ENCODE assay signal across 13 mouse cellular contexts in the genomic region with DNA sequence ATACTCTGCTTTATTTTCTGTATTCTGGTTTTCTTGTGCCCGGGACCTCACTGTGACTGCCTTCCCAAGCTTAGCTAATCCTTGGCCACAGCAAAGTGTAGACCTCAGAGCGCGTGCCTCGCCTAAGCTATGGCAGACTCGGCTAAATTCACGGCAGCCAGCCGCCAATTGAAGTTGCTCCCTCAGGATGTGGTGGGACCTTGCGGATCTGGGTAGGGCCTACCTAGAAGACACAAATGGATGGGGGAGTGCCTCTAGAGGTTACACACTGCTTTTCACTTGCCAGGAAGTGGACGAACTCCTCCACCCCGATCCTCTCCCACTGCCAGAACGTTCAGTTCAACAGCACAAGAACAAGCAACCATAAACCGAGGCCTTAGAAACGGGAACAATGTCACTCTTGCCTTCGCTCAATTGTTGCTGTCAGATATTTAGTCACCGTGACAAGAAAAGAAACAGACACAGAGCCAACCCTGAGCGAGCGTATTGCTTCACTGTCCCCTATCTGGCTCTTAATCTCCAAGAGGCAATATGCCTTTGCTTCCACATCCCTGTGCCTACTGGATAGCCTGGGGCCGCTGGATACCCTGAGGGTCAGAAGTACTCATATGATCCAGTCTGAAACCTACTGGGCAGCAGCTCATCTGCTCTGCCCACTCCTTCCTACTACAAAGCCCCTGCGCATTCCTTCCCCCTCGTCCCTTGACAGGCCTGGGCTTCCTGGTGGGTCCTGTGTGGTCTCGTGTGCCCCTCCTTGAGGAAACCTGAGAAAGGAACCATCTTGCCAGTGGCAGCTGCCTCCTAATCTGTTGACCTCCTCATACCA.
DNase-seq lines count a peak whose midpoint lies in the region; ATAC-seq and TF ChIP-seq lines count a peak whose summit lies in the region.
"Had no signal": no experiment of that assay in that cellular context is flagged by ENCODE, and none has a peak within 500 bp of the region (broad histone marks: within the 10 kb centered on the region; RNA-seq: fewer than 3 reads in every experiment).

No protein-coding gene starts in this region.

- H3K27me3 ChIP-seq in heart, embryonic 13.5 days (replicated peaks), result no peaks in the 10 kb centered on the region
- H3K27me3 ChIP-seq in heart, postnatal 0 days (ENCODE audit: control insufficient read depth, insufficient read depth, low read length), result no peaks in the 10 kb centered on the region
- no peaks in the 10 kb centered on the region for H3K27me3 ChIP-seq in myocyte (ENCODE audit: control insufficient read depth, insufficient read depth, insufficient read length)
- no peaks in the 10 kb centered on the region for H3K27me3 ChIP-seq in midbrain, embryonic 11.5 days (ENCODE audit: control insufficient read depth, insufficient read depth, low read length)
- H3K27me3 ChIP-seq: midbrain, embryonic 13.5 days had no signal

- peak overlapping the region; percentile 34 for H3K4me2 ChIP-seq in heart, embryonic 13.5 days
- no peak overlapping the region for H3K4me2 ChIP-seq in heart, postnatal 0 days (ENCODE audit: low read depth, low read length)
- peak overlapping the region; percentile 5 for H3K4me2 ChIP-seq in myocyte (ENCODE audit: low read depth)
- no peak overlapping the region for H3K4me2 ChIP-seq in midbrain, embryonic 11.5 days
- H3K4me2 ChIP-seq: hindbrain, embryonic 14.5 days; midbrain, embryonic 13.5 days had no signal

- H3K4me3 ChIP-seq in heart, embryonic 13.5 days, result no peak overlapping the region
- H3K4me3 ChIP-seq in heart, postnatal 0 days (ENCODE audit: low read depth, low read length), result no peak overlapping the region
- H3K4me3 ChIP-seq in myocyte, result no peak overlapping the region
- no peak overlapping the region for H3K4me3 ChIP-seq in midbrain, embryonic 11.5 days (ENCODE audit: low read depth, low read length)
- H3K4me3 ChIP-seq: midbrain, embryonic 13.5 days had no signal

- TF ChIP-seq CTCF in heart, postnatal 0 days (IDR thresholded peaks at IDR 0.05; ENCODE audit: low read depth), result no peak

- no peak overlapping the region for H3ac ChIP-seq in myocyte (ENCODE audit: control insufficient read depth, insufficient read length)

- 60% methylated on average over 21 of the region's 21 CpGs for WGBS in heart, embryonic 13.5 days
- WGBS in heart, postnatal 0 days, result 56% methylated on average over 21 of the region's 21 CpGs
- WGBS in midbrain, embryonic 11.5 days, result 86% methylated on average over 21 of the region's 21 CpGs

- H3K36me3 ChIP-seq in heart, embryonic 13.5 days, result no peaks in the 10 kb centered on the region
- H3K36me3 ChIP-seq in heart, postnatal 0 days (replicated peaks; ENCODE audit: control insufficient read depth, insufficient read depth, low read length), result no peaks in the 10 kb centered on the region
- no peaks in the 10 kb centered on the region for H3K36me3 ChIP-seq in myocyte (ENCODE audit: control insufficient read depth, insufficient read depth)
- H3K36me3 ChIP-seq in midbrain, embryonic 11.5 days (ENCODE audit: control insufficient read depth, insufficient read depth, low read length), result no peaks in the 10 kb centered on the region
- H3K36me3 ChIP-seq: midbrain, embryonic 13.5 days had no signal

- ATAC-seq in heart, embryonic 13.5 days (ENCODE audit: extremely low read depth, insufficient number of reproducible peaks, low FRiP score, low TSS enrichment), result no peak
- peak; percentile 56; the same call in 1 of the 2 replicates for ATAC-seq in heart, postnatal 0 days (ENCODE audit: insufficient read depth, low read depth)
- ATAC-seq in midbrain, embryonic 11.5 days (ENCODE audit: low FRiP score), result no peak
- ATAC-seq: forebrain, embryonic 16.5 days; midbrain, embryonic 13.5 days had no signal

- no peaks in the 10 kb centered on the region for H3K79me2 ChIP-seq in myocyte (ENCODE audit: control insufficient read depth, insufficient read depth)

- H3K4me1 ChIP-seq in heart, embryonic 13.5 days, result peaks cover 23% of the 10 kb centered on the region
- no peaks in the 10 kb centered on the region for H3K4me1 ChIP-seq in heart, postnatal 0 days (ENCODE audit: control insufficient read depth, insufficient read depth)
- H3K4me1 ChIP-seq in midbrain, embryonic 11.5 days (ENCODE audit: control insufficient read depth, insufficient read depth, low read length), result no peaks in the 10 kb centered on the region
- H3K4me1 ChIP-seq: midbrain, embryonic 13.5 days had no signal

- no peak for TF ChIP-seq EP300 in heart, postnatal 0 days (IDR thresholded peaks at IDR 0.05; ENCODE audit: low read depth)

- DNase-seq in heart, postnatal 4 days, result no peak
- peak; percentile 58 for DNase-seq in ZHBTc4 (ENCODE audit: low read depth, low spot score)
- no peak for DNase-seq in heart, postnatal 0 days (ENCODE audit: low spot score)
- DNase-seq in midbrain, embryonic 11.5 days (ENCODE audit: low spot score, missing footprints), result no peak
- no peak for DNase-seq in yolk sac, embryonic 10.5 days (ENCODE audit: low spot score)
- DNase-seq in embryo, embryonic 10.5 days (ENCODE audit: low spot score), result no peak
- DNase-seq: kidney, postnatal 25 days; lung, adult 18-20 months had no signal

- no peaks in the 10 kb centered on the region for H3K9me3 ChIP-seq in heart, embryonic 13.5 days
- H3K9me3 ChIP-seq in heart, postnatal 0 days (replicated peaks; ENCODE audit: control insufficient read depth, low read length), result no peaks in the 10 kb centered on the region
- no peaks in the 10 kb centered on the region for H3K9me3 ChIP-seq in midbrain, embryonic 11.5 days (ENCODE audit: control insufficient read depth, low read length)
- H3K9me3 ChIP-seq: midbrain, embryonic 13.5 days had no signal

- H3K9ac ChIP-seq in heart, embryonic 13.5 days, result peak overlapping the region; percentile 24; the same call in 1 of the 2 replicates
- H3K9ac ChIP-seq in heart, postnatal 0 days (replicated peaks; ENCODE audit: low read depth, low read length), result no peak overlapping the region
- no peak overlapping the region for H3K9ac ChIP-seq in midbrain, embryonic 11.5 days (ENCODE audit: low read length)
- H3K9ac ChIP-seq: hindbrain, embryonic 14.5 days; midbrain, embryonic 13.5 days had no signal

- TF ChIP-seq POLR2A in myocyte (IDR thresholded peaks at IDR 0.05; ENCODE audit: insufficient read length, low read depth), result no peak

- H3K27ac ChIP-seq in heart, embryonic 13.5 days (replicated peaks), result peak overlapping the region; percentile 56
- H3K27ac ChIP-seq in heart, postnatal 0 days (ENCODE audit: low read depth), result peak overlapping the region; percentile 49
- H3K27ac ChIP-seq in midbrain, embryonic 11.5 days (ENCODE audit: low read depth, low read length), result no peak overlapping the region
- H3K27ac ChIP-seq: hindbrain, embryonic 14.5 days; midbrain, embryonic 13.5 days had no signal

TF ChIP-seq in myocyte, 11 proteins besides CTCF, POLR2A, EP300 and RAD21:
- peak in 1 of 3 experiments; percentile 37 for TF ChIP-seq MYOG (IDR thresholded peaks at IDR 0.05; ENCODE audit: control insufficient read depth in 1 of 3, insufficient read depth in 1 of 3, insufficient read length in 2 of 3, low read depth in 2 of 3)
- TF ChIP-seq MYOD1 (IDR thresholded peaks at IDR 0.05; ENCODE audit: control insufficient read depth in 1 of 3, insufficient read length in 2 of 3, low read depth in 2 of 3), result peak in 1 of 3 experiments; percentile 11
- TF ChIP-seq MAX (IDR thresholded peaks at IDR 0.05; ENCODE audit: low read depth), result no peak

Comparison
In these comparisons a context has a peak if more than half of its experiments do, and no peak if none do; other contexts are left out.
1. H3K4me2 ChIP-seq: peak in heart, embryonic 13.5 days (single experiment) and myocyte (single experiment); none in heart, postnatal 0 days (single experiment) and midbrain, embryonic 11.5 days (single experiment).